Mouse (Mus musculus) limb, embryonic 11.5 days (tissue): ENCODE measurements around the gene Apol9a. TPM values are rescaled to one million over a fixed set of nuclear protein-coding genes. Genes with fewer than 3 reads are reported as not detected.

ENCODE experiments used
- ATAC-seq: fragments of 200-750 bp; cut with Nextera tagmentation; 2 replicates; pipeline ENCODE4 v1.8.0; 2017; ENCODE audit warnings: low read depth; ENCODE audit not compliant: insufficient number of reproducible peaks, low FRiP score, low TSS enrichment
- DNase-seq: peaks from one replicate; pipeline ENCODE4 v3.0.0-alpha.2; 2015; ENCODE audit warnings: low spot score
- H3K27ac ChIP-seq: fragments of 300-500 bp; sonication (generic); replicated peaks from 2 replicates; pipeline ENCODE4 v1.5.1; 2014; ENCODE audit warnings: low read depth, mild to moderate bottlenecking, low read length
- H3K27me3 ChIP-seq: fragments of 300-500 bp; sonication (generic); 2 replicates; pipeline ENCODE4 v1.6.1; 2014; ENCODE audit warnings: mild to moderate bottlenecking, low read length, mixed read lengths; ENCODE audit not compliant: control insufficient read depth, insufficient read depth
- H3K36me3 ChIP-seq: fragments of 300-500 bp; sonication (generic); 2 replicates; pipeline ENCODE4 v1.6.1; 2014; ENCODE audit warnings: mild to moderate bottlenecking, low read length, moderate library complexity, mixed read lengths; ENCODE audit not compliant: control insufficient read depth, insufficient read depth
- H3K4me1 ChIP-seq: fragments of 300-500 bp; sonication (generic); 2 replicates; pipeline ENCODE4 v1.6.1; 2014; ENCODE audit warnings: low read length, mixed read lengths; ENCODE audit not compliant: control insufficient read depth, insufficient read depth
- H3K4me2 ChIP-seq: fragments of 300-500 bp; sonication (generic); 2 replicates; pipeline ENCODE4 v1.6.1; 2014; ENCODE audit warnings: low read depth, mild to moderate bottlenecking, moderate library complexity; ENCODE audit not compliant: severe bottlenecking
- H3K4me3 ChIP-seq: fragments of 300-500 bp; sonication (generic); 2 replicates; pipeline ENCODE4 v1.5.1; 2014; ENCODE audit warnings: low read depth, low read length
- H3K9ac ChIP-seq: fragments of 300-500 bp; sonication (generic); 2 replicates; pipeline ENCODE4 v1.6.1; 2014; ENCODE audit warnings: mild to moderate bottlenecking, low read length
- H3K9me3 ChIP-seq: fragments of 300-500 bp; sonication (generic); 2 replicates; pipeline ENCODE4 v1.6.1; 2016; ENCODE audit warnings: low read length; ENCODE audit not compliant: control insufficient read depth
- WGBS: fragments of 180-500 bp; shearing (Covaris S2); extraction: QIAGEN DNeasy Blood & Tissue Kit; methylation state at CpG from one replicate; pipeline ENCODE4 v1.1.7; 2014; 5-methylcytosine and 5-hydroxymethylcytosine counted together
- polyA plus RNA-seq: library from polyadenylated mRNA; unstranded; fragments of >200 nt; fragmentation: Nextera tagmentation; extraction: Ambion mirVana; gene quantifications from 2 replicates; pipeline ENCODE4 v1.2.1, GENCODE M21; 2014

Apol9a gene
- polyA plus RNA-seq, 1 experiment from 2014 or later = not detected

- Histone ChIP-seq H3K9me3 (no peaks in the 10 kb centered on the region; the same call in 1 of the 2 replicates), H3K4me3 (no peak overlapping the region), H3K9ac (no peak overlapping the region), H3K27me3 (no peaks in the 10 kb centered on the region), H3K27ac (no peak overlapping the region), H3K4me2 (no peak overlapping the region), H3K4me1 (peaks cover 14% of the 10 kb centered on the region), H3K36me3 (no peaks in the 10 kb centered on the region)
- ATAC-seq (no peak), DNase-seq (no peak)
- 92% methylated on average over 21 of the region's 21 CpGs for WGBS
These were observed 41.0 kb downstream of the Apol9a start for GRCm38 (mm10) chr15:77369981-77370380.

GRCm38 (mm10) chr15:77368818-77369320, 42.1 kb downstream of the Apol9a start:
- Histone ChIP-seq H3K27me3 (no peaks in the 10 kb centered on the region), H3K4me3 (no peak overlapping the region), H3K36me3 (no peaks in the 10 kb centered on the region), H3K4me1 (peaks cover 14% of the 10 kb centered on the region), H3K27ac (no peak overlapping the region), H3K9me3 (no peaks in the 10 kb centered on the region; the same call in 1 of the 2 replicates), H3K9ac (peak overlapping the region; percentile 49; the same call in 1 of the 2 replicates), H3K4me2 (no peak overlapping the region)
- WGBS = 87% methylated on average over 12 of the region's 12 CpGs
- ATAC-seq = no peak
- no peak for DNase-seq

- peak overlapping the region; percentile 20; the same call in 1 of the 2 replicates for H3K4me2 ChIP-seq
- DNase-seq (peak; percentile 99), ATAC-seq (peak; percentile 56; the same call in 1 of the 2 replicates)
- peak overlapping the region; percentile 61; the same call in 1 of the 2 replicates for H3K27ac ChIP-seq
- H3K4me1 ChIP-seq = peaks cover 14% of the 10 kb centered on the region
- no peaks in the 10 kb centered on the region for H3K27me3 ChIP-seq
- H3K9me3 ChIP-seq = no peaks in the 10 kb centered on the region; the same call in 1 of the 2 replicates
- peak overlapping the region; percentile 49 for H3K9ac ChIP-seq
- no peaks in the 10 kb centered on the region for H3K36me3 ChIP-seq
- no peak overlapping the region for H3K4me3 ChIP-seq
- WGBS = under 1% methylated on average over 13 of the region's 13 CpGs
These were observed 42.8 kb downstream of the Apol9a start for GRCm38 (mm10) chr15:77368148-77368547.

- Histone ChIP-seq H3K27ac (peak overlapping the region; percentile 61), H3K4me3 (no peak overlapping the region), H3K36me3 (no peaks in the 10 kb centered on the region), H3K9ac (no peak overlapping the region), H3K4me1 (peaks cover 14% of the 10 kb centered on the region), H3K27me3 (no peaks in the 10 kb centered on the region), H3K9me3 (no peaks in the 10 kb centered on the region; the same call in 1 of the 2 replicates), H3K4me2 (no peak overlapping the region; the same call in 1 of the 2 replicates)
- no peak for DNase-seq
- 40% methylated on average over 8 of the region's 8 CpGs for WGBS
- ATAC-seq = no peak
These were observed 43.4 kb downstream of the Apol9a start for GRCm38 (mm10) chr15:77367504-77367903.

- Histone ChIP-seq H3K4me1 (peaks cover 14% of the 10 kb centered on the region), H3K27ac (peak overlapping the region; percentile 91), H3K4me3 (peak overlapping the region; percentile 20; the same call in 1 of the 2 replicates), H3K4me2 (peak overlapping the region; percentile 56), H3K9ac (peak overlapping the region; percentile 70), H3K27me3 (no peaks in the 10 kb centered on the region), H3K36me3 (no peaks in the 10 kb centered on the region), H3K9me3 (no peaks in the 10 kb centered on the region; the same call in 1 of the 2 replicates)
- DNase-seq (peak; percentile 95), ATAC-seq (0 out of 2 replicates have a peak, but pooled peaks have one; percentile 56)
- under 1% methylated on average over 26 of the region's 26 CpGs for WGBS
These were observed 44.0 kb downstream of the Apol9a start for GRCm38 (mm10) chr15:77366706-77367484.

GRCm38 (mm10) chr15:77365700-77366570, 45.0 kb downstream of the Apol9a start:
- Histone ChIP-seq H3K27me3 (no peaks in the 10 kb centered on the region), H3K9ac (no peak overlapping the region; the same call in 1 of the 2 replicates), H3K9me3 (no peaks in the 10 kb centered on the region), H3K27ac (peak overlapping the region; percentile 91), H3K36me3 (no peaks in the 10 kb centered on the region), H3K4me3 (no peak overlapping the region), H3K4me2 (peak overlapping the region; percentile 56), H3K4me1 (peaks cover 14% of the 10 kb centered on the region)
- 46% methylated on average over 9 of the region's 9 CpGs for WGBS
- DNase-seq (no peak), ATAC-seq (no peak; the same call in 1 of the 2 replicates)

- Histone ChIP-seq H3K4me3 (no peak overlapping the region), H3K27ac (no peak overlapping the region), H3K4me2 (no peak overlapping the region), H3K9me3 (no peaks in the 10 kb centered on the region), H3K9ac (no peak overlapping the region), H3K4me1 (peaks cover 14% of the 10 kb centered on the region), H3K27me3 (no peaks in the 10 kb centered on the region), H3K36me3 (no peaks in the 10 kb centered on the region)
- ATAC-seq (no peak), DNase-seq (no peak)
- WGBS = 85% methylated on average over 3 of the region's 3 CpGs
These were observed 46.9 kb downstream of the Apol9a start for GRCm38 (mm10) chr15:77364026-77364425.

- H3K9ac ChIP-seq = no peak overlapping the region
- H3K4me1 ChIP-seq = peaks cover 11% of the 10 kb centered on the region
- H3K4me3 ChIP-seq = no peak overlapping the region
- no peak overlapping the region for H3K4me2 ChIP-seq
- DNase-seq (no peak), ATAC-seq (no peak)
- H3K27me3 ChIP-seq = no peaks in the 10 kb centered on the region
- H3K27ac ChIP-seq = no peak overlapping the region
- no peaks in the 10 kb centered on the region for H3K36me3 ChIP-seq
- WGBS = 60% methylated on average over 6 of the region's 6 CpGs
- H3K9me3 ChIP-seq = no peaks in the 10 kb centered on the region
These were observed 47.4 kb downstream of the Apol9a start for GRCm38 (mm10) chr15:77363578-77363977.
